Mouse (Mus musculus) liver, embryonic 11.5 days (tissue): ENCODE measurements around the gene Tent4b. TPM values are rescaled to one million over a fixed set of nuclear protein-coding genes. Genes with fewer than 3 reads are reported as not detected.
A peak's percentile ranks its signal among the peaks of the same experiment; 100 is the strongest.

Experiments used
- ATAC-seq: fragments of 200-750 bp; cut with Nextera tagmentation; replicated peaks from 2 replicates; pipeline ENCODE4 v1.8.0; 2017; ENCODE audit warnings: moderate number of reproducible peaks, mild to moderate bottlenecking, moderate TSS enrichment, moderate library complexity; ENCODE audit not compliant: low FRiP score
- DNase-seq: peaks from one replicate; pipeline ENCODE4 v3.0.0-alpha.2; 2017; ENCODE audit warnings: low spot score
- H3K27ac ChIP-seq: fragments of 300-500 bp; sonication (generic); 2 replicates; pipeline ENCODE4 v1.5.1; 2014; ENCODE audit warnings: mild to moderate bottlenecking, low read depth, low read length, control low read depth
- H3K27me3 ChIP-seq: fragments of 300-500 bp; sonication (generic); replicated peaks from 2 replicates; pipeline ENCODE4 v1.6.1; 2014; ENCODE audit warnings: low read length, mixed read lengths; ENCODE audit not compliant: control insufficient read depth, insufficient read depth
- H3K36me3 ChIP-seq: fragments of 300-500 bp; sonication (generic); 2 replicates; pipeline ENCODE4 v1.6.1; 2014; ENCODE audit warnings: mild to moderate bottlenecking, low read length, moderate library complexity, mixed read lengths; ENCODE audit not compliant: control insufficient read depth, insufficient read depth
- H3K4me1 ChIP-seq: fragments of 300-500 bp; sonication (generic); replicated peaks from 2 replicates; pipeline ENCODE4 v1.6.1; 2014; ENCODE audit warnings: low read length, mixed read lengths; ENCODE audit not compliant: control insufficient read depth, insufficient read depth
- H3K4me2 ChIP-seq: fragments of 300-500 bp; sonication (generic); 2 replicates; pipeline ENCODE4 v1.6.1; 2014; ENCODE audit warnings: mild to moderate bottlenecking, control low read depth, moderate library complexity
- H3K4me3 ChIP-seq: fragments of 300-500 bp; sonication (generic); 2 replicates; pipeline ENCODE4 v1.5.1; 2014; ENCODE audit warnings: low read depth, low read length, control low read depth
- H3K9ac ChIP-seq: fragments of 300-500 bp; sonication (generic); 2 replicates; pipeline ENCODE4 v1.6.1; 2014; ENCODE audit warnings: low read depth, low read length, control low read depth
- H3K9me3 ChIP-seq: fragments of 300-500 bp; sonication (generic); 2 replicates; pipeline ENCODE4 v1.6.1; 2016; ENCODE audit warnings: low read length, inconsistent platforms, mixed read lengths; ENCODE audit not compliant: control insufficient read depth
- WGBS: fragments of 180-500 bp; shearing (Covaris S2); extraction: QIAGEN DNeasy Blood & Tissue Kit; methylation state at CpG from one replicate; pipeline ENCODE4 v1.1.7; 2014; 5-methylcytosine and 5-hydroxymethylcytosine counted together
- polyA plus RNA-seq: library from polyadenylated mRNA; unstranded; fragments of >200 nt; fragmentation: Nextera tagmentation; extraction: Ambion mirVana; gene quantifications from 2 replicates; pipeline ENCODE4 v1.2.1, GENCODE M21; 2014

Tent4b gene
- polyA plus RNA-seq, 1 experiment from 2014 or later, result 11.2 TPM

GRCm38 (mm10) chr8:88288622-88289242 is 89.7 kb downstream of the Tent4b start:
- Histone ChIP-seq H3K9me3 (no peaks in the 10 kb centered on the region), H3K9ac (peak overlapping the region; percentile 72), H3K4me1 (peaks cover 55% of the 10 kb centered on the region), H3K4me2 (peak overlapping the region; percentile 66), H3K27me3 (no peaks in the 10 kb centered on the region), H3K36me3 (no peaks in the 10 kb centered on the region), H3K4me3 (peak overlapping the region; percentile 36), H3K27ac (peak overlapping the region; percentile 91)
- DNase-seq (no peak), ATAC-seq (peak; percentile 78)
- 32% methylated on average over 12 of the region's 12 CpGs for WGBS

DNA sequence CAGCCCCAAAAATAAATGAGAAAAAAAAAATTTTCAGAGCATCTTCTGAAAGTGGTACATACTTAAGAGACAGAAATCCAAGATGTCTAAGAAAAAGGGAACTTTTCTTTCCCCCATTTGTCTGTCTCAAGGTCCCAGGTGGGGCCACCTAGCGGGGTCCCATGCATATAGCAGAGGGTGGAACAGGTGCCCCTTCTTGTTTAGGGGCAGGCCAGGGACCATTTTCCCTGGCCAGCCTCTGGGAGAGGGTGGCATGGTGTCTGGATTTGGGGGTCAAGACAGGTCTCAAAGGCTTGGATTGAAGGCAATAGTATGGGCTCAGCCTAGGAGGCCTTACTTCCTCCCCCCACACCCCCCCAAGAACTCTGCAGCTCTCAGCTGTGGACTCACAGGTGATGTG is 90.9 kb downstream of the Tent4b start:
- Histone ChIP-seq H3K4me2 (0 out of 2 replicates have a peak overlapping the region, but pooled peaks have one; percentile 7), H3K27ac (no peak overlapping the region; the same call in 1 of the 2 replicates), H3K27me3 (no peaks in the 10 kb centered on the region), H3K9me3 (no peaks in the 10 kb centered on the region), H3K9ac (no peak overlapping the region; the same call in 1 of the 2 replicates), H3K4me3 (no peak overlapping the region), H3K4me1 (peaks cover 62% of the 10 kb centered on the region), H3K36me3 (no peaks in the 10 kb centered on the region)
- DNase-seq, result no peak
- ATAC-seq, result no peak
- 42% methylated on average over 1 of the region's 1 CpGs for WGBS

- Histone ChIP-seq H3K9ac (no peak overlapping the region; the same call in 1 of the 2 replicates), H3K4me3 (no peak overlapping the region), H3K9me3 (no peaks in the 10 kb centered on the region), H3K36me3 (no peaks in the 10 kb centered on the region), H3K4me2 (0 out of 2 replicates have a peak overlapping the region, but pooled peaks have one; percentile 7), H3K27me3 (no peaks in the 10 kb centered on the region), H3K4me1 (peaks cover 59% of the 10 kb centered on the region), H3K27ac (no peak overlapping the region; the same call in 1 of the 2 replicates)
- whole genome bisulfite sequencing, result 69% methylated on average over 13 of the region's 13 CpGs
- ATAC-seq (no peak), DNase-seq (no peak)
These were observed 91.6 kb downstream of the Tent4b start for GRCm38 (mm10) chr8:88290326-88291304.

DNA sequence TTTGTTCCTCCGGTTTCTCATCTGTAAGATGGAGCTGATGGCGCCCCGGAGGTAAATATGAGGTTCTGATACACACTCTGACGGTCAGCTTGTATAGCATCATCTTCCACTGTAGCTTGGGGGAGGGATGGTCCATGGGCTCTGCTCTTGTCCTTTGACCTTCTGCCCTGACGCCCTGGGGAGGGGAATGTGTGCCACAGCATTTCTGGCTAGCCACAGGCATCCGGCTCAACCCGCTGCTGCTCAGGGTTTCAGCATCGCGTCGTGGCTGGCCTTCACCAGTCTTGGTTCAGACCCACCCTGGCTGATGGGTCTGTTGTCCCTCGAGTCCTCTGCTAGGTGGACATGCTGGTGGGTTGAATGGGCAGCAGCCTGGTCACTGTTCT is 92.3 kb downstream of the Tent4b start:
- Histone ChIP-seq H3K27ac (no peak overlapping the region), H3K9me3 (no peaks in the 10 kb centered on the region), H3K4me3 (no peak overlapping the region), H3K27me3 (no peaks in the 10 kb centered on the region), H3K36me3 (0 out of 2 replicates have a peak, but pooled peaks cover 1% of the 10 kb centered on the region), H3K9ac (no peak overlapping the region), H3K4me1 (peaks cover 54% of the 10 kb centered on the region), H3K4me2 (no peak overlapping the region)
- no peak for DNase-seq
- no peak for ATAC-seq
- 79% methylated on average over 11 of the region's 11 CpGs for WGBS

DNA sequence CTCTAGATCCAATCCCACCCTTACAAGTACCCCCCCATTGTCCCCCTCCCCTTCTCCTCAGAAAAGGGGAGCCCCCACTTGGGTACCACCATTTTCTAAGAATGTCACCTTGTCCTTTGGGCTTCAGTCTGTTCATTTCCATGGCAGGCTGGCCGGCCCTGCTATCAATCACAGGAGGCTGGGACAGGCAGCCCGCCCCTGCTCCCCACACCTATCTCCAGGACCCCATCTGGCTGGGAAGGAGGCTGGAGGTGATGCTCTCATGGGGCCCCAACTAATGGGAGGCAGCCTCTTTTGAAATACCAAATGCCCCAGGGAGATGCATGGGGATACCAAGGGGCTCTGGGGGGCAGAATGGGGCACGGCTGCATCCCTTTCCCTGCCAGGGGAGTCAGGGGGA is 93.9 kb downstream of the Tent4b start:
- no peak overlapping the region for H3K4me3 ChIP-seq
- peak overlapping the region; percentile 57 for H3K4me2 ChIP-seq
- H3K36me3 ChIP-seq, result 0 out of 2 replicates have a peak, but pooled peaks cover 2% of the 10 kb centered on the region
- H3K4me1 ChIP-seq, result peaks cover 63% of the 10 kb centered on the region
- no peaks in the 10 kb centered on the region for H3K9me3 ChIP-seq
- no peak overlapping the region for H3K9ac ChIP-seq
- WGBS, result 62% methylated on average over 3 of the region's 3 CpGs
- no peaks in the 10 kb centered on the region for H3K27me3 ChIP-seq
- ATAC-seq (0 out of 2 replicates have a peak, but pooled peaks have one; percentile 22), DNase-seq (no peak)
- H3K27ac ChIP-seq, result no peak overlapping the region

GRCm38 (mm10) chr8:88293590-88294356 is 94.8 kb downstream of the Tent4b start:
- H3K4me2 ChIP-seq, result peak overlapping the region; percentile 57
- peak overlapping the region; percentile 20 for H3K4me3 ChIP-seq

GRCm38 (mm10) chr8:88294977-88295376 is 96.0 kb downstream of the Tent4b start:
- ATAC-seq, result no peak
- peak overlapping the region; percentile 11 for H3K9ac ChIP-seq

More at GRCm38 (mm10) chr8:88293590-88294356, 94.8 kb downstream of the Tent4b start:
- H3K9ac ChIP-seq, result peak overlapping the region; percentile 11
- WGBS, result 53% methylated on average over 9 of the region's 9 CpGs
- ATAC-seq (no peak), DNase-seq (no peak)
- H3K36me3 ChIP-seq, result 0 out of 2 replicates have a peak, but pooled peaks cover 2% of the 10 kb centered on the region
- H3K9me3 ChIP-seq, result no peaks in the 10 kb centered on the region
- H3K27me3 ChIP-seq, result no peaks in the 10 kb centered on the region
- peak overlapping the region; percentile 65 for H3K27ac ChIP-seq
- H3K4me1 ChIP-seq, result peaks cover 65% of the 10 kb centered on the region

More at GRCm38 (mm10) chr8:88294977-88295376, 96.0 kb downstream of the Tent4b start:
- H3K4me2 ChIP-seq, result peak overlapping the region; percentile 57
- H3K4me1 ChIP-seq, result peaks cover 67% of the 10 kb centered on the region
- H3K27me3 ChIP-seq, result no peaks in the 10 kb centered on the region
- no peak for DNase-seq
- WGBS, result 71% methylated on average over 2 of the region's 2 CpGs
- peak overlapping the region; percentile 65 for H3K27ac ChIP-seq
- H3K36me3 ChIP-seq, result 0 out of 2 replicates have a peak, but pooled peaks cover 2% of the 10 kb centered on the region
- no peaks in the 10 kb centered on the region for H3K9me3 ChIP-seq
- peak overlapping the region; percentile 20 for H3K4me3 ChIP-seq
